Mouse (Mus musculus): ENCODE data around the gene 1110059E24Rik. TPM values are rescaled to one million over a fixed set of nuclear protein-coding genes. Genes with fewer than 3 reads are reported as not detected.
A peak's percentile ranks its signal among the peaks of the same experiment; 100 is the strongest.

1110059E24Rik gene
- polyA plus RNA-seq, 2 experiments: 6.6 to 13.7 TPM

- Histone ChIP-seq H3K27ac (no peak overlapping the region), H3K27me3 (ENCODE audit: control insufficient read depth, insufficient read depth, low read length) (no peaks in the 10 kb centered on the region), H3K4me1 (replicated peaks; ENCODE audit: control insufficient read depth in 2 of 2, insufficient read depth in 2 of 2, low read length in 1 of 2) (peaks cover 4 to 15% of the 10 kb centered on the region in 2 experiments), H3K4me3 (ENCODE audit: insufficient read depth in 1 of 2, low read depth in 2 of 2, low read length in 2 of 2) (peak overlapping the region; percentile 81 to 82), H3K9me3 (ENCODE audit: control insufficient read depth, low read length) (no peaks in the 10 kb centered on the region), H3K36me3 (replicated peaks; ENCODE audit: control insufficient read depth, insufficient read depth, low read depth) (no peaks in the 10 kb centered on the region), H3K4me2 (ENCODE audit: low read depth) (peak overlapping the region; percentile 67), H3K9ac (replicated peaks) (peak overlapping the region; percentile 48)
- DNase-seq (ENCODE audit: low read depth in 3 of 3, low spot score in 3 of 3) (no peak), ATAC-seq (ENCODE audit: insufficient read depth) (no peak)
- TF ChIP-seq CTCF (IDR thresholded peaks at IDR 0.05; ENCODE audit: low read depth): no peak
- no peak for TF ChIP-seq EP300 (IDR thresholded peaks at IDR 0.05; ENCODE audit: low read depth)
- 45% methylated on average over 6 of the region's 6 CpGs for WGBS (ENCODE audit: insufficient replicate concordance)
These were observed 1.1 kb downstream of the 1110059E24Rik start for GRCm38 (mm10) chr19:21651664-21652063.

GRCm38 (mm10) chr19:21646142-21646541, 6.6 kb downstream of the 1110059E24Rik start:
- DNase-seq (ENCODE audit: low read depth in 3 of 3, low spot score in 3 of 3) (no peak), ATAC-seq (ENCODE audit: insufficient read depth) (no peak)
- 31% methylated on average over 6 of the region's 6 CpGs for WGBS (ENCODE audit: insufficient replicate concordance)
- Histone ChIP-seq H3K4me2 (ENCODE audit: low read depth) (no peak overlapping the region), H3K4me1 (replicated peaks; ENCODE audit: control insufficient read depth in 2 of 2, insufficient read depth in 2 of 2, low read length in 1 of 2) (peaks cover 0 to 10% of the 10 kb centered on the region in 2 experiments; a peak in 2 of 4 replicates), H3K4me3 (ENCODE audit: insufficient read depth in 1 of 2, low read depth in 2 of 2, low read length in 2 of 2) (no peak overlapping the region), H3K9ac (replicated peaks) (no peak overlapping the region), H3K36me3 (replicated peaks; ENCODE audit: control insufficient read depth, insufficient read depth, low read depth) (no peaks in the 10 kb centered on the region), H3K27me3 (ENCODE audit: control insufficient read depth, insufficient read depth, low read length) (no peaks in the 10 kb centered on the region), H3K9me3 (ENCODE audit: control insufficient read depth, low read length) (no peaks in the 10 kb centered on the region), H3K27ac (no peak overlapping the region)
- TF ChIP-seq CTCF (IDR thresholded peaks at IDR 0.05; ENCODE audit: low read depth) (no peak), EP300 (IDR thresholded peaks at IDR 0.05; ENCODE audit: low read depth) (no peak)

- 63% methylated on average over 4 of the region's 4 CpGs for WGBS (ENCODE audit: insufficient replicate concordance)
- no peaks in the 10 kb centered on the region for H3K27me3 ChIP-seq (ENCODE audit: control insufficient read depth, insufficient read depth, low read length)
These were observed 7.5 kb downstream of the 1110059E24Rik start for GRCm38 (mm10) chr19:21645301-21645700.

GRCm38 (mm10) chr19:21643935-21644334, 8.8 kb downstream of the 1110059E24Rik start:
- no peak overlapping the region for H3K4me2 ChIP-seq (ENCODE audit: low read depth)
- 52% methylated on average over 1 of the region's 1 CpGs for WGBS (ENCODE audit: insufficient replicate concordance)
- H3K27me3 ChIP-seq (ENCODE audit: control insufficient read depth, insufficient read depth, low read length): no peaks in the 10 kb centered on the region
- TF ChIP-seq EP300 (IDR thresholded peaks at IDR 0.05; ENCODE audit: low read depth) (no peak), CTCF (IDR thresholded peaks at IDR 0.05; ENCODE audit: low read depth) (no peak)
- peaks cover 0 to 10% of the 10 kb centered on the region in 2 experiments; a peak in 2 of 4 replicates for H3K4me1 ChIP-seq (replicated peaks; ENCODE audit: control insufficient read depth in 2 of 2, insufficient read depth in 2 of 2, low read length in 1 of 2)
- no peak for ATAC-seq (ENCODE audit: insufficient read depth)
- no peak overlapping the region for H3K4me3 ChIP-seq (ENCODE audit: insufficient read depth in 1 of 2, low read depth in 2 of 2, low read length in 2 of 2)
- no peak overlapping the region for H3K27ac ChIP-seq
- H3K9me3 ChIP-seq (ENCODE audit: control insufficient read depth, low read length): no peaks in the 10 kb centered on the region
- H3K9ac ChIP-seq (replicated peaks): no peak overlapping the region
- H3K36me3 ChIP-seq (replicated peaks; ENCODE audit: control insufficient read depth, insufficient read depth, low read depth): no peaks in the 10 kb centered on the region
- no peak for DNase-seq (ENCODE audit: low read depth in 3 of 3, low spot score in 3 of 3)

More at GRCm38 (mm10) chr19:21645301-21645700, 7.5 kb downstream of the 1110059E24Rik start:
- Histone ChIP-seq H3K4me3 (ENCODE audit: insufficient read depth in 1 of 2, low read depth in 2 of 2, low read length in 2 of 2) (no peak overlapping the region), H3K9ac (replicated peaks) (no peak overlapping the region), H3K4me2 (ENCODE audit: low read depth) (no peak overlapping the region), H3K4me1 (replicated peaks; ENCODE audit: control insufficient read depth in 2 of 2, insufficient read depth in 2 of 2, low read length in 1 of 2) (peaks cover 0 to 10% of the 10 kb centered on the region in 2 experiments; a peak in 2 of 4 replicates), H3K36me3 (replicated peaks; ENCODE audit: control insufficient read depth, insufficient read depth, low read depth) (no peaks in the 10 kb centered on the region), H3K27ac (no peak overlapping the region), H3K9me3 (ENCODE audit: control insufficient read depth, low read length) (no peaks in the 10 kb centered on the region)
- TF ChIP-seq CTCF (IDR thresholded peaks at IDR 0.05; ENCODE audit: low read depth): no peak
- no peak for TF ChIP-seq EP300 (IDR thresholded peaks at IDR 0.05; ENCODE audit: low read depth)
- ATAC-seq (ENCODE audit: insufficient read depth): no peak
- no peak for DNase-seq (ENCODE audit: low read depth in 3 of 3, low spot score in 3 of 3)

GRCm38 (mm10) chr19:21637672-21638071, 15.1 kb downstream of the 1110059E24Rik start:
- WGBS (ENCODE audit: insufficient replicate concordance): 69% methylated on average over 7 of the region's 7 CpGs
- TF ChIP-seq EP300 (IDR thresholded peaks at IDR 0.05; ENCODE audit: low read depth): no peak
- TF ChIP-seq CTCF (IDR thresholded peaks at IDR 0.05; ENCODE audit: low read depth): no peak
- H3K4me2 ChIP-seq (ENCODE audit: low read depth): no peak overlapping the region

More at GRCm38 (mm10) chr19:21637672-21638071, 15.1 kb downstream of the 1110059E24Rik start:
- ATAC-seq (ENCODE audit: insufficient read depth) (no peak), DNase-seq (ENCODE audit: low read depth in 3 of 3, low spot score in 3 of 3) (no peak)
- Histone ChIP-seq H3K36me3 (replicated peaks; ENCODE audit: control insufficient read depth, insufficient read depth, low read depth) (no peaks in the 10 kb centered on the region), H3K27ac (no peak overlapping the region), H3K27me3 (ENCODE audit: control insufficient read depth, insufficient read depth, low read length) (no peaks in the 10 kb centered on the region), H3K9me3 (ENCODE audit: control insufficient read depth, low read length) (no peaks in the 10 kb centered on the region), H3K9ac (replicated peaks) (no peak overlapping the region), H3K4me1 (replicated peaks; ENCODE audit: control insufficient read depth in 2 of 2, insufficient read depth in 2 of 2, low read length in 1 of 2) (no peaks in the 10 kb centered on the region), H3K4me3 (ENCODE audit: insufficient read depth in 1 of 2, low read depth in 2 of 2, low read length in 2 of 2) (no peak overlapping the region)

Data from liver, embryonic 14.5 days (tissue).